Mouse (Mus musculus) lung, adult 2 months (tissue): ENCODE data around the gene Ticrr.

ENCODE experiments used
- CTCF ChIP-seq: fragments of 200-500 bp; IDR thresholded peaks from 2 replicates; pipeline ENCODE4 v1.5.1; 2011; ENCODE audit warnings: mild to moderate bottlenecking, low read length, control low read depth; ENCODE audit not compliant: insufficient read depth
- POLR2A ChIP-seq: fragments of 200-500 bp; IDR thresholded peaks from 2 replicates; pipeline ENCODE4 v1.6.1; 2011; ENCODE audit warnings: low read depth, mild to moderate bottlenecking, control low read depth, low read length, borderline replicate concordance; ENCODE audit errors: extremely low read depth

DNA sequence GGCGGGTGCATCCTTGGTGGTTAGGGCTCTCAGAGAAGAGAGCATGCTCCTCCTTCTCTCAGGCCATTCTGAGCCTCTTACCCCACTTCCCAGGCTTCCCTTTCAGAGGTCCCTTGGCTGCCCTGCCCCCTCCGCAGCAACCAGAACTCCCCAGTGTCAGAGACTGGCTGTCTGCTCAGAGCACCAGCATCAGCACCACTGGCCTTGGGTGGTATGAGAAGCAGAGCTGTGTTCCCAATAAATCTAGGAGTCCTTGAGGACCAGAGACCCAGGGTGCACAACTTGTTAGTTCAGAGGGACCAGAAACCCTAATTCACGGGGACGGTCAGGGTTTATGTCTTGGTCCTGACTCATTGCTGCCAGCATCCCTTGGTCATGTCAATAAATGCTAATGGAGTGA, 45.0 kb upstream of the Ticrr start:
- TF ChIP-seq CTCF (no peak), POLR2A (no peak)
